Mouse (Mus musculus) left cerebral cortex, postnatal 10 days (tissue): Measurements from ENCODE around the gene Surf6. TPM values are rescaled to one million over a fixed set of nuclear protein-coding genes. Genes with fewer than 3 reads are reported as not detected.

Experiments
- DNase-seq, 2 experiments: peaks; one replicate each; pipeline ENCODE4 v3.0.0; 2021 to 2022; ENCODE audit warnings: low spot score in 2 of 2, mixed read lengths in 1 of 2; ENCODE audit errors: extremely low spot score in 1 of 2
- intact Hi-C: fragments of 180-260 bp; cut with DNase I; formaldehyde crosslinking; loops from one replicate; pipeline ENCODE4 v1.15.1; 2025
- total RNA-seq, 2 experiments: library from RNA; stranded (reverse); gene quantifications; 2 replicates each; pipeline ENCODE4 v1.2.3; 2021

Surf6 gene
- 10 to 100 TPM; 30.9 to 32.0 TPM for total RNA-seq

DNA sequence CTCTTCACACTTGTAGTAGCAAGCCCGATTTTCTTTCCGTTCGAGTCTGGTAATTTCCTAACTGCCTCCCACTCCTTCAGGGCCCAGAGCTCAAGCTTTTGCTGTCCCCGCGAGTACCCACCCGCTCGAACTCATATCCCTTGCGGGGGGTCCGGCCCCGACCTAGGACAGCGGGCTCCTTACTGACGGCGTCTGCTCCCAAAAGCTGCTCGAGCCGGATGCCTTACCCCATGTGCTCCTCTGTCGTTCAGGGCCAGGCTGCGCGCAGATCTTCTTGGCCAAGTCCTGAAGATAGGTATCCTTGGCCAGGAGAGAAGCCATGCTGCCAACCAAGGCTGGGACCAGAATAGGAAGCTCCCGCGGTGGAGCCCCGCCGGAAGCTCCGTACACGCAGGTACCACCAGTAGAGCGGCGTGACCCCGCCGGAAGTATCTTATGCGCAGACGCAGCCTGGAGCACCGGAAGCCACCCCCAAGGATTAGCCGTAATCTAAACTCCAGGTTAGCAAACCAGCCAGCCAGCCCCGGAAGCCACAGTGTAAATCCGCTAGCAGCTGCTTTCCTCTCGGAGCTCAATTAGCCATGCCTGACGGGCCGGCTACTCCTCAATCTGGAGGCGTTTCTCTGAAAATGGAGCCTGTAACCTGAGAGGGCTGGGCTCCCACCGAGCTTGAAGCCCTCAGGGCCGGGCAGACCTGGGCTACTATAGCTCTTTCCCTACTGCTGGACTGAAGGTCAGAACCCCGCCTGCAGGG, at the start of gene Surf6:
Gene Surf6 (minus strand): TSS at position 413 of the 754 bp plus-strand sequence.
- intact Hi-C loops = loop anchor here (5.0 to 10.0 kb wide), 2 partner anchors 260 to 458 kb away; partner anchors contain the start of gene Sec16a
- DNase-seq = peak; percentile 94 to 95

DNA sequence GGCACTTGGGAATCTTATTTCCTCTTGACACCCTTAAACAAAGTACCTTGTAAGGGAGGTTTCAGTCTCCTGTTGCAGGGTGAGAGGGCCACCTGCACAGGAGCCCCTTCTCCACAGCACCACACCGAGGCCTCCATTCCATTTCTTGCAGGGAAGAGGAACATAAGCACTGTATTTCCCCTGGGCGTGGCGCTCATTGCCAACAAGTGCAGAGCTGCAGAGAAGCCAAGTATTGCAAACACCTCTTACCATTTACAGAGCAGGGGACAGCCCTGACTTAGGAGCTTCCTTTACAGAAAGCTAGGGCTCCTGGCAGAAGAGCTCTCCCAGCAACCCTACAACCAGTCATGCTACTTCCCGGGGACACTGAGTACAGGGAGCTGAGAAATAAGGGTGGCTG, 49.5 kb upstream of the Surf6 start:
- no peak for DNase-seq
- intact Hi-C loops = no loop called here

DNA sequence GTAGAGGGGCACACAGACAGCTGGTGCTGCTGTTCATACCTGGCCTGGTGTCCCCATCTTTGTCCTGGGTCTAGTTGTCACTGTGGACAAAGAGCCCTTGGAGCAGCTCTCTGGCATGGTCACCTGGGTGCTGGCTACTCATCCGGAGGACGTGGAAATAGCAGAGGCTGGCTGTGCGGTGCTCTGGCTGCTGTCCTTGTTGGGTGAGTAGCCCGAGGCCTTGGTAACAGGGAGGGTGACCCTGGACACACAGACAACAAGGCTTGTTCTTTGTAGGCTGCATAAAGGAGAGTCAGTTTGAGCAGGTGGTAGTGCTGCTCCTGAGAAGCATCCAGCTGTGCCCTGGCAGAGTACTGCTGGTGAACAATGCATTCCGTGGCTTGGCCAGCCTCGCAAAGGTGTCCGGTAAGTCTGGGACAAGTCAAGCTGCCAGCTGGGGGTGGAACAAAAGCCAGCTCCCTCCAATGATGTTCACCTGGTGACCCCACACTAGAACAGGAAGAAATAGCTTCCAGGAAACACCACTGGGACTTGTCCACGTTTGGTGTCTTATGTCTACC, 48.7 kb upstream of the Surf6 start:
- no peak for DNase-seq
- intact Hi-C loops = no loop called here

DNA sequence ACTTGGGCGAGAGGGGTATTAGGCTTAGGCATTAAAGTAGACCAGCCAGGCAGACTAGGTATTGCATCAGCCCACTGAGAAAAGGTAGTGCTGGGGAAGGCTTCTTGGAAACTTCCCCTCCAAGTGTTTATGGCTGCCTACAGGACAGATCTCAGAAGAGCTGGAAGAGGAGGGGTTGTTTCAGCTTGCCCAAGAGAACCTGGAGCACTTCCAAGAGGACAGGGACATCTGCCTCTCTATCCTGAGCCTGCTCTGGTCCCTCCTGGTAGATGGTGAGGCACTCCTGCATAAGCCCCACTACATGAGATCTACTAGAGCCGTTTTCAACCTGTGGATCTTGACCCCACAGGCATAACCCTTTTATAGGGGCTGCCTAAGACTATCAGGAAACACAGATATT, 47.7 kb upstream of the Surf6 start:
- intact Hi-C loops = no loop called here
- DNase-seq = no peak

DNA sequence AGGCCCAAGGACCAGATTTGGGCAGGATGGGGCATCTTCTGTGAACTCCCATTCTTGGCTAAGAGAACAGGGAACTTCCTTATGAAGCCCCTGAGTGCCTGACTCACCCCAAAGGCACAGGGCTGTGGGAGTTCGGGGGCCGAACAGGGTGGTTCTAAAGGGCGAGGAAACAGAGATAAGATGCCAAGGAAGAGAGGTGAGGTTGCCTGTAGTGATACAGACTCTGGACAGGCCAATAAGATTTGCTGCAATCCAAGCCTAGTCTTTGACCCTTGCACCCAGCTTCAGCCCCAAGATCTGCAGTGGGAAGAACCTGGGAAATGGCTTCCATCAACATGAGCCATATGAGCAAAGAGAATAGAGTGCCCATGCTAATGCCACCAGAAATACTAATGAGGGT, 40.6 kb upstream of the Surf6 start:
- no peak for DNase-seq
- intact Hi-C loops = no loop called here

DNA sequence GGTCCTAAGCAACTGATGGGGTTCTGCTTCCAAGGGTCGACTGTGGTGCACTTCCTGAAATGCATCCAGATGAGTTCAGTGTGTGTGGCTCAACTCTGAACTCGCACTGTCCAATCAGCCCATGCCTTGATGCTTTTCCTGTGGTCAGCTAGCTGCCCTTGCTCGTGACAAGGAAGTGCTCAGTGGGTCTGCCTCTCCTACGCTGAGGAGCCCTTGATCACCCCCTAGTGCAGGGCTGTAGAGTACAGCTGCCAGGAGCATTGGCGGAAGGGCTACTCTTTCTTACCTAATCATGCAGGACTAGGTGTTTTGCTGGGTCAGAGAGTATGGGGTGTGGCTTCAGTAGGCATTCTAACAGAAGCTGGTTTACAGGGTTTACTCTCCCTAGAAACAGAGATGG, 38.9 kb upstream of the Surf6 start:
- DNase-seq = no peak
- intact Hi-C loops = no loop called here

DNA sequence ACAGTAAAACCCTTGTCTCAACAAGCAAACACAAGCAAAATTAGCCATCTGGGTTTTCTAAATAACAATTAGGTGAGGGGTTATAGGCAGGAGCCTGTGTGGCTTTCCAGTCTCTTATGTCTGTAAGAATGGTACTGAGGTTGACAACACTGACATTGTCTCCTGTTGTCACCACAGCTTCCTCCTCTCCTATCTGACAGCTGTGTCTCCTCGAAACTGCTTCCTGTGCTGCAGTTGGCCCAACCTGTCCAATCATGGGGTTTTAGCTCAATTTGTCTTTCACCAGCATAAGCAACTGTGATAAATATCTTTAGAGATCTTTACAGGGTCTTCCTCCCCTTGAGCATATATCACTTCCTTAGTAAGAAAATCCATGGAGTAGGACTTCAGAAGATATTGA, 33.7 kb upstream of the Surf6 start:
- DNase-seq = no peak
- intact Hi-C loops = no loop called here

DNA sequence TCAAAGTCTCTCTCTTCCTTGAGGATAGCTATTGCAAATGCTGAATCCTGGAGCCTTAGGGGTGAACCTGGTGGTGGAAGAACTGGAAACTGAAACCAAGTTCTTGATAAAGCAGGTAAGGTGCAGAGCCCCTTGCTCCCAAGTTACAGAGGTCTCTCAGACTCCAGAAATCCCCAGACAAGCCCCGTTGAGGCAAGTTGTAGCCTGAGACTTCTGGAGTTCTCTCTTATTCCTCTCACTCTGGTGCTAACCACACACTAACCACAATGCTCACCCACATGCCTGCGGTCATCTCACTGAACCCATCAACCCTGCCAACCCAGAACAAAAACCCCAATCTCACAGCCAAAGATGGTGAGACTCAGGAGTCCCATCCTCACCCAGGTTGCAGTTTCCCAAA, 32.6 kb upstream of the Surf6 start:
- intact Hi-C loops = no loop called here
- no peak for DNase-seq

DNA sequence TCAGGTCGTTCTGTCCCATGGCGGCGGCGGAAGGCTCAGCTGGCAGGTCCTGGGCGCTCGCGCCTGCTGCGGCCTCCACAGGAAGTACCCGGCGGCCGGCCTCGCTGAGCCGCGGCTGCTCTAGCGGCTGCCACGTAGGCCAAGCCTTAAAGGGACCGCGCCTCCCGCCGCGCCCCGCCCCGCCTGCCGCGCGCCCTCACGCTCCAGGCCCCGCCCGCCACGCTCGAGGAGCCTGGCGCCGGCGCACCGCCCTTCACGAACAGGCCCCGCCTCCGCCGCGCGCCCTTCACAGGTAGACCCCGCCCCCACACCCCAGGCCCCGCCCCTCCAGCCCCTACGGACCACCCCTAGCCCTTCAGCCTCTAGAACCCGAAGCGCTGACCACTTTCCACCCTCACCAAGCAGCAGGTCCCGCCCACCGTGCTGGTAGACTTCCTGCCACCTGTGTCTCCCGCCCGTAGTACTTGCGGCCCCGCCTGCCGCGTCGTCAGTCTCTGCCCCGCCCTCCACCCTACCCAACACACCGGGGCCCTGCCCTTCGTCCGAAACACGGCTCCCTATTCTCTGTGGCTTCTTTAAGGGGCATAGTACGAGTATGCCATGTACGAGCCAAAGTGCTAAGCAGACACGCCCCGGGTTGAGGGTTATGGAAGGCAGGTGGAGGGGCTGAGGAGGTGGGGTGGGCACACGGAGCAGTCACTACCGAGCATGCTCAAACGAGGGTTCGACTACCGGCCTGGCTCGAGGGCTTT, 30.8 kb upstream of the Surf6 start, which contains the start of the genes Surf4 and Stkld1:
Gene Surf4 (minus strand): TSS at position 625 of the 752 bp plus-strand sequence.
Gene Stkld1 (plus strand): TSS at position 744 of the 752 bp plus-strand sequence.
- intact Hi-C loops = loop anchor here (5.0 kb wide), 2 partner anchors 74 to 104 kb away; partner anchors contain the start of gene Cacfd1
- peak; percentile 87 to 96 for DNase-seq

DNA sequence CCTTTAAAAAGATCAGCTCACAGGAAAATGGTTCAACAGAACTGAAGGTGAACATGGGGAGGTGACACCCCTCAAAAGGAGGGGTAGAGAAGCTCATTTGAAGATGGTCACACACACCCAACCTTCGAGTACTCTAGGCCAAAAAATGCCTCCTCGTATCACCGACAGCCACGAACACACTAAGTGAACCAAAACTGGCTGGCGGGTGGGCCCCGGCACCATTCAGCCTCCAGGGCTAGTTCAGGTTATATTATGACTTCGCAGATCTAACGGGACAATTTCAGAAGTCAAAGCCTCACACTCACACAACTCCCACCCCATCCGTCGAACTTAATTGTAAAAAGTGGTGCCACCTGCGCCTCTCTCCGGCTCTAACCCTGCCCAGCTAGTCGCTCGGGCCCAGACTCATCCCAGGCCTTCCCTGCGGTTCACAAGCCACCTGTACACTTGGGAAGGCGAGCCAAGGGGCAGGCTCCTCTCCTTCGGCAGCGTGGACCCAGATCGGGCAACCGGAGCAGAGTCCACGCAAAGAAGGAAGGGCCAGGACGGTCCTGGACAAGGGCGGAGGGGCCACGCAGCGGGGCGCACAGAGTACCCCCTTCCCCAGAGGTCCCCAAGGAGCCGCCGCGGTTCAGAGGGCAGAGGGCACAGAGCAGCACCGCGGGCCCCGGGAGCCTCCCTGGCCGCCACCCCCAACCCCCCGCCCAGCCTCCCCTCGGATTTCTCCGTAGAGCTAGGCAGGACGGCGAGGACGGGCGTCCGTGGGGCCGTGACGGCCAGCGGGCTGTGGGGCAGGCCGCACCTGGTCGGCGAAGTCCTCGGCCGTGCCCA, 30.0 kb upstream of the Surf6 start:
- peak in 1 of 2 experiments; percentile 56 for DNase-seq
- intact Hi-C loops = loop anchor here (5.0 kb wide), 2 partner anchors 75 to 105 kb away; partner anchors contain the start of gene Cacfd1

DNA sequence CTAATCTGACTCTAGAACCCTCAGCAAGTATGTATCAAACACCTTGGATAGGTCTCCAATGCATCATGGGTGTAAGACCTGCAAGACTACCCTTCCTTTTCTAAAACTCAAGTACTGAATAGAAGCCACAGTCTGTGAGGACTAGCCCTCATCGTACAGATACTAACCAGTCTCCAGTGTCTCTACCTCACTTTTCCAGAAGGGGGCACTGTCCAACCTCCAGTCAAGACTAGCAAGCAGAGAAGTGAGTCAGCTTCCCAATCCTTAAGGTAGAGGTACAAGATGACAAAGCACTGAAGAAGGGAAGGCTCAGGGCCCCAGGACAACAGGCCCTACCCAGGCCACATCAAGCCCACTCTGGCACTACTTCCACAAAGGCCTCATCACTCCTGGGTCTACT, 27.7 kb upstream of the Surf6 start:
- intact Hi-C loops = loop anchor here (2.0 to 5.0 kb wide), 3 partner anchors 77 to 306 kb away; partner anchors contain the start of gene Cacfd1

DNA sequence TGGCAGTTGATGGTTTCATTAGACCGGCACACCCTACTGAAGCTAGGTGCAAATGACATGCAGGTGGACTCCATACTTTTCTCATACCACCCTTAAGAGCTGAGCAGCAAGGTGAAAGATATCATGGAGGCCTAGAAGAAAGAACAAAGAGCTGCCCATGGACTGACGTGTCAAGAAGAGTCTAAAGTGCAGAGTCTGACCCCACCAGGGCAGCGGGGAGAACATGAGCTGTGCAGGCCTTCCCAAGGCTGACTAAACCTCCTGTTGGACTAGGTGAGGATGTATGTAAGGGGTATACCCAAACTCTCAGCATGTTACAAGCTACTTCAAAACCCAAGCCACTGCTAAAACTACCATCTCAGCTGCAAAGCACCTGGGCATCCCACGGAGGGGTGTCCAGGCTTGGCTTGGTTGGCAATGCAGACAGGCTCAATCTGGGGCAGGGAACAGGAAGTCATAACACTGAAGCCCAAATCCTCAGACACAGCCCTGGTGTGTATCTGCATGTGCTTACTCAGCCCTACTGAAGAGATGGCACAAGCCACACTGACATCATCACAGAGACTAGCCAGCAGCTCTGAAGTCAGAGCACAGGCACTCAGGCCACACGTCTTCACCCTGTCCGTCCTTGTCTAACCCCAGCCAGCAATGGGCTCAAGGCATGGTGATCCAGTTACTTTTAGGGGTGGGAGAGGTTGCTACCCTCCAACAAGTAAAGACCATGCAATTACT, 25.2 kb upstream of the Surf6 start:
- DNase-seq = no peak
- intact Hi-C loops = no loop called here

More for the DNA sequence above, 27.7 kb upstream of the Surf6 start:
- DNase-seq = peak in 1 of 2 experiments; percentile 68

DNA sequence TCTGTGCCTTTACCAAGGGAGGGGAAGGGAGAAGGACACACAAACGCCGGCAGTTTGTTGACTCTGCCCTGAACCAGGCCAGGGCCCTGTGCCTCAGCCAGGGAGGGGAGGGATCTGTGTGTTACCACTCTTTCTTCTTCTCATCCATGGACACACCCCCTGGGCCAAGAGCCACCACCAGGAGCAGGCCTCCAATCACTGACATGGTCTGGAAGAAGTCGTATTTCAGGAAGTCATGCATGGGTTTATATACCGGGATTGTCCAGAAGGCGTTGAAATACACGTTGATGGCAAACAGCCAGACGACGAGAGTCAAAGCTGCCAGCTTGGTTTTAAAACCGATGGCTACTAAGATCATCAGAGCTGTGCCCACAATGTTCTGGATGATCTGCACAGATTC, 19.1 kb upstream of the Surf6 start:
- no peak for DNase-seq
- intact Hi-C loops = loop anchor here (5.0 kb wide), 1 partner anchor 101 kb away; no protein-coding TSS in a partner anchor

DNA sequence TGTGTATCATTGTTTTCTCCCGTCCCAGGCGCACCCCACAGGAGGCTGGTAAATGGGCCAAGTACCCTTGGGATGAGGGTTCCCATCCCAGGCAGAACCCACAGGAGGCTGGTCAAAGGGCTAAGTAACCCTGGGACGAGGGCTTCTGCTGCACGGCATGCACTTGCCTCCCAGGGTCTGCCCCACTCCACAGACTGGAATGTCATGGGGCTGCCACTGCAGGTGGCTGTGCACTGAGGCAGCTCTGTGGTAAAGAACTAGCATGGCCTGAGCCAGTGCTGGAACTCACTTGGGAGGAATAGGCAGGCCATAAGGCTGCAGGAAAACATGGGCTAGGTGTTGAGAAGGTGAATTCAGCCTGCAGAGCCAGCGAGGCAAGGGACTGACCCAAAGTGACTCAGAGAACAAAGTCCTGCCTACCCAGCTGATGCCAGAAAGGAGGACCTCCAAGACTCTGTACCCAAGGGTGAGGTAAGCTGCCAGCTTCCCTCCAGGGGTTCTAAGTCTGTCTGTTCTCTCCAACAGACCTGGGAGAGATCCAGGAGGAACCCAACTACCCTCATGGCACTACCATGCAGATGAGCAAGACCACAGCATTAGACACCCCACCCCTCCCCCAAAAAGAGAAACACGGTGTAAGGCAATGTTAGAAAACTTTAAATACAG, 17.6 kb upstream of the Surf6 start:
- intact Hi-C loops = loop anchor here (5.0 kb wide), 1 partner anchor 102 kb away; no protein-coding TSS in a partner anchor
- no peak for DNase-seq

DNA sequence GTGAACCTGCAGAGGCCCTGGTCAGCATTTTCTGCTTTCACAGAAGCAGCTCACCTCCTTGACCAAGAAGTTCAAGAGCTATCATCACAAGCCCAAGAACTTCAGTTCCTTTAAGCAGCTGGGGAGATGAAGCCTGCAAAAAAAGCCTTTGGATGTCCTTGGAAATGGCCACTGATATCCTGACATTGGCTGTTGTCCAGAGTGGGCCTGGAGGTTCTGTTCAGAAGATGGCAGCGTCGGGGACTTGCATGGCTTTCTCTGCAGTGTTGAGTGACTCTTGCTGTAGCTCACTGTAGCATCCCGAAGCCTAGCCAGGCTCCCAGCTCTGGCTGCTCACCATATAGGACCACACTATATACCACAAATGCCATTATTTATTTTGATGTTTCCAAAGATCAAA, 17.0 kb upstream of the Surf6 start:
- DNase-seq = no peak
- intact Hi-C loops = loop anchor here (5.0 kb wide), 1 partner anchor 103 kb away; no protein-coding TSS in a partner anchor

DNA sequence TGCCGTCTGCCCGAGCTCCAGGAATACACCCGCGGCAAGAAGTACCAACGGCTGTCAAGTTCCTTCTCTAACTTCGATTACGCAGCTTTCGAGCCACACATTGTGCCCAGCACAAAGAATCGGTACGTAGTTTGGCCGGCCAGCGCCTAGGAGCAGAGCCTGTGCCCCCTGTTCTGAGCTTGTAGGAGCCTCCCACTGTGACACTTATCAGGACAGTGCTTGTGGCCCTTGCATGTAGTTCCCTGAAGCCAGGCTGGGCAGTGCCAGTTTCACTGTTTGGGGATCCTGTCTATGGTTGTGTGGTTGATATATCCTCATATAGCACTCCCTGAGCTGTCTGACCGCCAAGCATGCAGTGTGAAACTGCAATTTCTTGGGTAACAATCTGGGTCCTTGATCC, 14.1 kb upstream of the Surf6 start:
- DNase-seq = no peak
- intact Hi-C loops = no loop called here
